Mouse (Mus musculus) intestine, embryonic 15.5 days (tissue): ENCODE measurements at regions not wholly inside any gene's neighbourhood (a gene's known extent, or its start where the extent isn't known, plus 50 kb on each side); places are given as distances from the start of the nearest gene placed in this dataset.

Source experiments
- ATAC-seq: fragments of 200-750 bp; cut with Nextera tagmentation; 2 replicates; pipeline ENCODE4 v1.8.0; 2017; ENCODE audit warnings: moderate TSS enrichment, moderate library complexity
- H3K27ac ChIP-seq: fragments of 300-500 bp; sonication (generic); 2 replicates; pipeline ENCODE4 v1.5.1; 2015; ENCODE audit warnings: mild to moderate bottlenecking, inconsistent platforms
- H3K27me3 ChIP-seq: fragments of 300-500 bp; sonication (generic); replicated peaks from 2 replicates; pipeline ENCODE4 v1.6.1; 2015; ENCODE audit warnings: inconsistent platforms
- H3K36me3 ChIP-seq: fragments of 300-500 bp; sonication (generic); 2 replicates; pipeline ENCODE4 v1.6.1; 2015; ENCODE audit warnings: inconsistent platforms
- H3K4me1 ChIP-seq: fragments of 300-500 bp; sonication (generic); replicated peaks from 2 replicates; pipeline ENCODE4 v1.6.1; 2015; ENCODE audit warnings: inconsistent platforms
- H3K4me2 ChIP-seq: fragments of 300-500 bp; sonication (generic); replicated peaks from 2 replicates; pipeline ENCODE4 v1.6.1; 2015; ENCODE audit warnings: mild to moderate bottlenecking, inconsistent platforms
- H3K4me3 ChIP-seq: fragments of 300-500 bp; sonication (generic); replicated peaks from 2 replicates; pipeline ENCODE4 v1.5.1; 2015; ENCODE audit warnings: inconsistent platforms
- H3K9ac ChIP-seq: fragments of 300-500 bp; sonication (generic); 2 replicates; pipeline ENCODE4 v1.6.1; 2015; ENCODE audit warnings: inconsistent platforms
- H3K9me3 ChIP-seq: fragments of 300-500 bp; sonication (generic); 2 replicates; pipeline ENCODE4 v1.6.1; 2016; ENCODE audit warnings: inconsistent platforms
- WGBS: fragments of 180-500 bp; shearing (Covaris S2); methylation state at CpG from one replicate; pipeline ENCODE4 v1.1.7; 2015; 5-methylcytosine and 5-hydroxymethylcytosine counted together

DNA sequence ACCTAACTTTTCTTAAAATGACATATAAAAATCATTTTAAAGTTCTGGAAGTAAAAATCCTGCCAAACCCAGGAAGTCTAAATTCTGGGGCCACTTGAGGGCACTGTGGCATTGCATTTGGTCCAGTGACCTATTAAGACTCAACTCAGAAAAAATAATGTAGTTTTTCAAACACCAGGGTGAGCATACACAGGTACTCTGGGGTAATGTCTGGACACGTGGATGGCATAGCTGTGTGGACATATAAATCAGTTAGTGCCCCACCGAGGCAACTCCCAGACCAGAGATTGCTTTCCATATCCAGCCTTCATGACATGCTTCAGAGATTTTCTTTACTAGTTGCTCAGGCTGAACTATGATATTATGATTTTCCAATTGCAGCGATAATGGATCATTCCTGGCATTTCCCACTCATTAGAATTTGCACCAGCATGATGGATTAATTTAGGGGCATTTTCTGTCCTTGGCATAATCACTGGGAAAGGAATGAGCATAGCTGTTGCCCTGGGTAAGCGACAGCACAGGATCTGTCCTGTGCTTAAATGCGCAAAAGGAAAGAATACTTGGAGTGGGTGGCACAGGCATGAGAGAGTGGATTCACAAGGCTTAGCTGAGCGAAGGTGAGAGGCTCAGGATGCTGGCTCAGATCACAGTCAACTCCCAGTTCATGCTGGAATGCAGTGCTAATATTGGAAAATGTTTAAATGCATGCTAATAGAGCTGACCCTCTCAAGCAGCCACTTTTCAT, 1526.6 kb upstream of the Cdh8 start:
- Histone ChIP-seq H3K4me3 (no peak overlapping the region), H3K27me3 (no peaks in the 10 kb centered on the region), H3K4me2 (no peak overlapping the region), H3K9me3 (no peaks in the 10 kb centered on the region), H3K4me1 (no peaks in the 10 kb centered on the region), H3K36me3 (no peaks in the 10 kb centered on the region), H3K9ac (no peak overlapping the region), H3K27ac (no peak overlapping the region)
- no peak for ATAC-seq
- WGBS: 64% methylated on average over 6 of the region's 6 CpGs

DNA sequence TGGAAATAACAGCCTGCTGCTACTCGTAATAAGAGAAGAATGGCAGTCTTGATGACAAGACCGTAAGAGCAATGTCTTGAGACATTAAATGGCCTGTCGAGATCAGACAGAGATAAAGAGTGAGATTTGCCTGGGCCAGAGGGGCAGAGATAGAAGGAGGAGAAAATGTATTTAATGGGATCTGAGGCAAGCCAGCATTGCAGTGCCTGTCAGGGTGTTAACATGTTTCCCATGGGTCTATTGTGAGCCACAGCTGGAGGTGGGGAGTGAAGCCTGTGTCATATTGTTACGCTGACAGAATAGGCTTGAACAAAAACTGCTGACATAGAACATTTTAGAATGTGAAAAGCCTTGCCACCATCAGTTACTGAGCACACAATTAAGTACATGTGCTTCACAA, 1523.3 kb upstream of the Cdh8 start:
- no peak overlapping the region for H3K4me3 ChIP-seq
- no peaks in the 10 kb centered on the region for H3K4me1 ChIP-seq
- H3K9me3 ChIP-seq: no peaks in the 10 kb centered on the region
- H3K27me3 ChIP-seq: no peaks in the 10 kb centered on the region
- H3K36me3 ChIP-seq: no peaks in the 10 kb centered on the region
- H3K4me2 ChIP-seq: no peak overlapping the region
- no peak for ATAC-seq
- WGBS: 62% methylated on average over 4 of the region's 4 CpGs
- no peak overlapping the region for H3K27ac ChIP-seq
- no peak overlapping the region for H3K9ac ChIP-seq

DNA sequence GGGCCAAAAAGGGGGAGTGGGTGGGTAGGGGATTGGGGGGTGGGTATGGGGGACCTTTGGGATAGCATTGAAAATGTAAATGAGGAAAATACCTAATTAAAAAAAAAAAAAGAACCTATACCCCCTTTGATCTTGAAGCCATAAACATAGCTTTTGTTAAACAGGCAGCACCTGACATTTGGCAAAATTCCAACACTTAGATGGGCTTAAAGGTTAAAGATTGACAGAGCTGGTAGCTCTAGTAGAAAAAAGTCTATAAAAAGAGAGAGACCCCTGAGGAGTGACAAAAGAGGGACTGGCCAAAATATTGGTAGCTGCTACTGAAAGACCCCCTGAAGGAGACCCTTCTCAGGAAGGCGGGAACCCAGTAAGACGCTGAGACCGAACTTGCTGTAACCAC, 1474.0 kb upstream of the Cdh8 start:
- 76% methylated on average over 3 of the region's 3 CpGs for WGBS
- ATAC-seq: peak; percentile 83
- Histone ChIP-seq H3K27me3 (no peaks in the 10 kb centered on the region), H3K27ac (no peak overlapping the region), H3K9ac (no peak overlapping the region), H3K4me1 (no peaks in the 10 kb centered on the region), H3K36me3 (no peaks in the 10 kb centered on the region), H3K9me3 (no peaks in the 10 kb centered on the region), H3K4me2 (no peak overlapping the region), H3K4me3 (no peak overlapping the region)

DNA sequence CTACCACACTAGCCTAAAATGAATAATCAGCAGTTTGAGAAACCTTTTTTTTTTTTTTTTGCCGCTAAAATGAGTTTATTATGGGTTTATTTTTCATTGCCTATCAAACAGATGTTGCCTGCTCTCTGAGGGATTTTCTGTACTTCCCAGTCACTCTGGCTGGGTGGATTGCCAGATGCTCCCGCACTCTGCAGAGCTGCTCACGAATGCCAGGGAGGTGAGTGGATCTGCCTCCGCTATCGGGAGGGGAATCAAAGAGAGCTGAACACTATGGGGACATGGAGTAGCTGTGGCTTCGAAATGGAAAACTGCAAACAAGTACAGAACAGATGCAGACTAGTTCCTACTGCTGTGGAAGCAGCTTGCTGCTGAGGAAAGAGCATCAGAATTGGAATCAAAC, 1449.4 kb upstream of the Cdh8 start:
- Histone ChIP-seq H3K4me3 (no peak overlapping the region), H3K27me3 (no peaks in the 10 kb centered on the region)

DNA sequence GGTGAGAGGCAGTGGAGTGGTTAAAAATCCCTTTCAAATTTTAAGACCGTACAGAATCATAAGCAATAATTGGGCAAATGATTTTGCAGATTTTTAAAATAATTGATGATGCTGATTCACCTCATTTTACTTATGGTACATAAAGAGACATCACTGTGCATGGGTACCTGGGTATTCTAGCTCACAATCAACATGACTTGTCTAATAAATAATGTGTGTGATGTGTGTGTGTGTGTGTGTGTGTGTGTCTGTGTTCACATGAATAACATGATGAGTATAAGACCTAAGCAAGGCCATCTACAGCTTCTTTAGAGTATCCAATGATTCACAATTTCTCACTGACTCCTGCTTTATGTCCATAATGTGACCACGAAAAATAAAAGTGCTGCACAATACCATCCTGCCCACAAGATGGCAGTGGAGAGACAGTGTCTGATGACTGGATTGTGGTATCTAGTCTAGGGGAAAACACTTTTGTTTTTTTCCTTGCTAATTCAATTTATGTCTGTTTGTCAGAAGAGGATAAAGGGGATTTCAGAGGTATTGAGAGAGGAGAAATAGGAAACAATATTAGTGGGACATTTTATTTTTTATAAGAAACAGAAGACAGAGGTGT, 1434.7 kb upstream of the Cdh8 start:
- Histone ChIP-seq H3K9ac (no peak overlapping the region), H3K4me3 (no peak overlapping the region), H3K9me3 (no peaks in the 10 kb centered on the region), H3K27ac (no peak overlapping the region), H3K36me3 (no peaks in the 10 kb centered on the region), H3K4me2 (no peak overlapping the region), H3K27me3 (no peaks in the 10 kb centered on the region), H3K4me1 (no peaks in the 10 kb centered on the region)
- ATAC-seq: no peak
- WGBS: 49% methylated on average over 2 of the region's 2 CpGs

More for the DNA sequence above, 1449.4 kb upstream of the Cdh8 start:
- H3K27ac ChIP-seq: no peak overlapping the region
- H3K9ac ChIP-seq: no peak overlapping the region
- H3K4me1 ChIP-seq: no peaks in the 10 kb centered on the region
- H3K4me2 ChIP-seq: no peak overlapping the region
- 74% methylated on average over 6 of the region's 6 CpGs for WGBS
- no peaks in the 10 kb centered on the region for H3K9me3 ChIP-seq
- H3K36me3 ChIP-seq: no peaks in the 10 kb centered on the region
- no peak for ATAC-seq
